Mouse (Mus musculus): ENCODE measurements around the gene Ube2j2. TPM values are rescaled to one million over a fixed set of nuclear protein-coding genes. Genes with fewer than 3 reads are reported as not detected.
A peak's percentile ranks its signal among the peaks of the same experiment; 100 is the strongest.

Gene Ube2j2
- total RNA-seq, 2 experiments from 2014 or later: 78.8 to 80.1 TPM

DNA sequence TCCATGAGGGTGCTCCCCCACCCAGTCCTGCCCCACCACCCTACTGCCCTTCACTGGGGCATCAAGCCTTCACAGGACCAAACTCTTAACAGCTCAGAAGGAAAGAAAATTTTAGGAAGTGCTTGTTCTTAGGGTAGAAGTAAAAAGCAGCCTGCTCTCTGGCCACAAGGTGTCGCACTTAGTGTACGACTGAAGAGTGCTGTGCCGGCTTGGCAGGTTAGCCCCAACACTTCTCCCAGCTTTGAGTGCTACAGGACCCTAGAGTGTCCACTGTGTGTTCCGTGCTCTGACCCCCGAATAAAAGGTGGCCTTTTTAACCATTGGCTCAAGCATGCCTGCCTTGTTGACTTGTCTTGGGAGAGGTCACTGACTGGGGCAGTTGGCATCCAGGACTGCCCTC, 15.6 kb downstream of the Ube2j2 start:
- DNase-seq (ENCODE audit: low spot score in 2 of 2): peak; percentile 42 to 58
- intact Hi-C loops (cut with DNase I): loop anchor here (5.0 kb wide), 1 partner anchor 33 kb away; the partner anchor contains the start of genes B3galt6 and Sdf4

DNA sequence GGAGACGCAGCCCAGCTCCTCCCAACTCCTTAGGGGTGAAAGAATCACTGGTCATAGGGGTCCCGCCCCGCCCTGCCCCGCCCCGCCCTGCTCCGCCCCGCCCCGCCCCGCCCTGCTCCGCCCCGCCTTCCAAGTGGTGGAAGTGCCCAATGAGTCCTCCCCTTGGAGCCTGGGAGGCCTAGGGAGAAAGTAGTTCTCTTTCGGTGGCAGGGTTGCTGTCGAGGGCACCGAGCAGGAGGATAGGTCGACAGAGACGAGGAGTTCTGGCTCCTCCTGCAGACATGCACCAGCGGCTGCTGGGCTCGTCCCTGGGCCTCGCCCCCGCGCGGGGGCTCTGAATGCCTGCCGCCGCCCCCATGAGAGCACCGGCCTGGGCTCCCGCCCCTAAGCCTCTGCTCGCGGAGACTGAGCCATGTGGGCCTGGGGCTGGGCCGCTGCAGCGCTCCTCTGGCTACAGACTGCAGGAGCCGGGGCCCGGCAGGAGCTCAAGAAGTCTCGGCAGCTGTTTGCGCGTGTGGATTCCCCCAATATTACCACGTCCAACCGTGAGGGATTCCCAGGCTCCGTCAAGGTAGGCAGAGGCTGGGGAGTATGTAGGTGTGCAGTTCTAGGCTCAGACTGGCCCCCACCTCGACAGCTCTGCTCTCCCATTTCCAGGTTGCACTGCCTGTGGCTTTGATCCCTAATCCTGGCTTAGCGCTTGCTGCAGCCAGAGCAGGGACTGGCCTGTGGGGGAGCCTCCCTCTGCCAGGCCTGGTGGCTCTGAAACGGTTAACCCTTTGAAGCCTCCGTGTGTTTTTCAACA, 18.7 kb downstream of the Ube2j2 start, which contains the start of gene C1qtnf12:
TSS of gene C1qtnf12 (plus strand) at position 152 of the 805 bp plus-strand sequence.
- intact Hi-C loops (cut with DNase I): loop anchor here (5.0 kb wide), 1 partner anchor 140 kb away; no protein-coding TSS in a partner anchor

DNA sequence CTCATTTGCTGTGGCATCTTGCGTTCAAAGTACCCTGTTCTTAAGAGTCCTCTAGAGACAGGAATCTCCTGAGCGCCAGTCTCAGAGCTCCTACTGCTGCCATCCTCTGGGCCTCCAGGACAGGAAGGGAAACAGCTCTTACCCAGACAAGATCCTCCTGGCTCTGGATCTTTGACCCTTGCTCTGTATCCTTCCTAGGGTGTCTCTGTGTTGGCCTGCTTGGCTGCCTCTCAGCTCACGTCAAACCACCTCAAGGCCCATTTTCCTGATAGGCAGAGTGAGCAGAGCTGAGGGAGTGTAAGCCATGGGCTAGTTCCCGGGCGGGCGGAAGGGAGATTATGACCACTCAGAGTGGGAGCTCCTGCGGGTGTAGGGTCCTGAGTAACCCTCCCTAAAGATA, 19.5 kb downstream of the Ube2j2 start:
- intact Hi-C loops (cut with DNase I): loop anchor here (5.0 kb wide), 1 partner anchor 139 kb away; no protein-coding TSS in a partner anchor

More for the DNA sequence above, 18.7 kb downstream of the Ube2j2 start, which contains the start of gene C1qtnf12:
- DNase-seq (ENCODE audit: low spot score in 2 of 2): peak; percentile 32 to 39

DNA sequence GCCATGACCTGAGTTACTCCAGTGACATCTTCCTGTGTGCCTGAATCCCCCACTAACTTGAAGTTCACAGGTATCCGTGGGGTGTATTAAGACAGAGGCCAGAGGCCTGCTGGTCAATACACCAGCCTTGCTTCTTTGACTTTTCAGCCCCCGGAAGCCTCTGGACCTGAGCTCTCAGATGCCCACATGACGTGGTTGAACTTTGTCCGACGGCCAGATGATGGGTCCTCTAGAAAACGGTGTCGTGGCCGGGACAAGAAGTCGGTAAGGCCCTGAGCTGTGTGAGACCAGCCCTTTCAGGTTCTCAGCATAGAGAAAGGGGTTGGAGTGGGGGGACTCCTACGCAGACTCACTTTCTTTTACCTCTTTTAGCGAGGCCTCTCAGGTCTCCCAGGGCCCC, 20.8 kb downstream of the Ube2j2 start:
- DNase-seq (ENCODE audit: low spot score in 2 of 2): no peak
- intact Hi-C loops (cut with DNase I): loop anchor here (5.0 kb wide), 1 partner anchor 138 kb away; no protein-coding TSS in a partner anchor

More for the DNA sequence above, 19.5 kb downstream of the Ube2j2 start:
- no peak for DNase-seq (ENCODE audit: low spot score in 2 of 2)

DNA sequence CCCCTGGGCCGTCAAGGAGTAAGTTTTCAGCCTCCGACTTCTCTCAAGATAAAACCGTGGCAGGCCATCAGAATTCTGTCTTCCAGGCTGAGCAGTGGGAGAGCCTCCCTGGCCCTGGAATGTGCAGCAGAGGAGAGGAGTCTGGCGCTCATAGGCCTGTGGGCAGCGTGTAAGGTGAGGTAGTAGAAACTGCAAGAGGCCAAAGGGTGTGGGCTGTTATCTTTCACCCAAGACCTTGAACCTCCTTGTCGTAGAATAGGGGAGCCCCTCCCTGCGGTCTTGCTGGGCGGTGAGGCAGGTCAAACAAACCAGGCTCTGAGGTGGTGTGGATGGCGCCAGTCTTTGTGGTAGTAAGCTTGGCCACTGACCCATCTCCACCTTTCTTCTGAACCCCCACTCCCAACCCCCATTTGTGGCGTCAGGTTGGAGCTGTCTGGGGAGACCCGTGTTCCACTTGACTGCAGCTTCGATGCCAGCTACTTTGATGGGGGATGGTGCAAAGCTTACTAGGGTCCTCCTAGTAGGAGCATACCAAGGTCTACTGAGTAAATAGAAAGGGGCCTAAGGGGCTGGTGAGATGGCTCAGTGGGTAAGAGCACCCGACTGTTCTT, 25.5 kb downstream of the Ube2j2 start:
- DNase-seq (ENCODE audit: low spot score in 2 of 2): no peak
- intact Hi-C loops (cut with DNase I): no loop called here

DNA sequence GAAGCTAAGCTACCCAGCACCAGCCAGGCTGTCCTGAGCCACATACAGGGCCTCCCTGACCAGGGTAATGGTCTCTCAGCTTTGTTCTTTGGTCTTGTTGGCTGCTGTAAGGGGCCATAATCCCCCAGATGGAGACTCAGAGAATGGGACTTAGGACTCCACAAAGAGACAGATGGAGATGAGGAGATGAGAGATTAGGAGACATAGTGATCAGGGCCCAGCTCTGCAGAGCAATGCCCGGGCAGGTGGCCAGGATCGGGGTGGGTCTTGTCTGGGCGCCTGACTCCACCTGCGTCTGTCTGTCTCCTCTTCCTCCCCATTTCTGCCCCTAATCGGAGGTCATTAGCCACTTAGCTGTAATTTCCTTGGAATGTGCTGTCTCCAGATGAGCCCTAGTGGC, 26.7 kb downstream of the Ube2j2 start:
- DNase-seq (ENCODE audit: low spot score in 2 of 2): no peak
- intact Hi-C loops (cut with DNase I): no loop called here

DNA sequence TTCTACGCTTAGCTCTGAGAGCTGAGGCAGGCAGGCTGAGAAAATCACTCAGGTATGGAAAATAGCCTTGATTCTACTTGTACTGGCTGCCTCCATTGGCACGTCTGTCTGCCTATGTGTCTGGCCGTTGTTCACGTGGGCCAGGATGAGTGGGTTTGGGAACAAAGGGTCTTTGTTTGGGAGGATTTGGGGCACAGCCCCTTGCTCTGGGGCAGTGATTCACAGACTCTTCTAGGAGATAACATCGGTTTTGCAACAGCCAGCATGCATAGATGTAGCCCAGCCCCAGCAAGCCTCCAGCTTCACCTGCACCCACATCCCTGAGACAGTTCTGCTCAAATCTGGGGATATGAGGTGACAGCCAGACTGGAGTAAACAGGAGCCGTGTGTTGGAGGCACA, 29.0 kb downstream of the Ube2j2 start:
- DNase-seq (ENCODE audit: low spot score in 2 of 2): no peak
- intact Hi-C loops (cut with DNase I): no loop called here

DNA sequence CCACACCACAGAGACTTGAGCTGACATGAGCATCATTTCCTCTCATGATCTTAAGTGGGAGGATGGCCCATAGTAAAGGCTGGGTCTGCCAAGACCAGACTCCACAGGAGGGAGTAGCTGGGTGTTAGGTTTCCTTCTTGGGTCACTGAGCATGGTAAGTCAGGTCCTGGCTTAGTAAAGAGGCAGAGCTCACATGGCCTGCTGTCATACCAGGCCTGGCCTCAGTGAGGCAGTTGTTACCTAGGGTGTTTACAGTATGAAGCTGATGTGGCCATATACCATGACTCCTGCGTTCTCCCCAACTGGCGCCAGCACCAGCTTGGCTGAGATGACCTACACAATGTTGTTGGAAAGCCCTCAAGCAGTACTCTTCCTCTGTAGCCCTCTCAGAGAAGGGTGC, 29.6 kb downstream of the Ube2j2 start:
- intact Hi-C loops (cut with DNase I): no loop called here

DNA sequence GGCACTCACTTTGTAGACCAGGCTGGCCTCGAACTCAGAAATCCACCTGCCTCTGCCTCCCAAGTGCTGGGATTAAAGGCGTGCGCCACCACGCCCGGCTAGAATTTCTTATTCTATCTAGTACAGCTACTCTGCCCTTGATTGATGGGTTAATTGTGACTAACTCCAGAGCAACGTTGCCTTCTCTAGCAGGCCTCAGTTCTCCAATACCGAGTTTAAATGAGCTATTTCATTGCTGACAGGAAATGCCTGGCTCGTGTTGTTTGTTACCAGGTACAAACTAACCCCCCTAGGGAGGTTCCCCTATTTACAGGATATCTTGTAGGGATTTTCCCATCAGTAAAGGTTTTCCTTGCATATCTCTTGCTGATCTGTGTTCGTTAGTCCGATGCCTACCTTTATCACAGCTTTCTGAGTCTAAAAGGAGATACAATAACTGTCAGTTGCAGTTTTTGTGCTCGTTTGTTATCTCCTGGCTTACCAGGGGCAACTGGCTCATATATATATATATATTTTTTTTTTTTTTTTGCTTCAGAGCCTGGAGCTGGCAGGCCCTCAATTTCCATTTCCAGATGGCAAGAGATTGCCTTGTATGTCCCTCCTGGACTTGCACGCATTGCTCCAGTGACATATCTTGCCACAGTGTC, 37.9 kb downstream of the Ube2j2 start:
- DNase-seq (ENCODE audit: low spot score in 2 of 2): no peak
- intact Hi-C loops (cut with DNase I): no loop called here

More for the DNA sequence above, 29.6 kb downstream of the Ube2j2 start:
- no peak for DNase-seq (ENCODE audit: low spot score in 2 of 2)

DNA sequence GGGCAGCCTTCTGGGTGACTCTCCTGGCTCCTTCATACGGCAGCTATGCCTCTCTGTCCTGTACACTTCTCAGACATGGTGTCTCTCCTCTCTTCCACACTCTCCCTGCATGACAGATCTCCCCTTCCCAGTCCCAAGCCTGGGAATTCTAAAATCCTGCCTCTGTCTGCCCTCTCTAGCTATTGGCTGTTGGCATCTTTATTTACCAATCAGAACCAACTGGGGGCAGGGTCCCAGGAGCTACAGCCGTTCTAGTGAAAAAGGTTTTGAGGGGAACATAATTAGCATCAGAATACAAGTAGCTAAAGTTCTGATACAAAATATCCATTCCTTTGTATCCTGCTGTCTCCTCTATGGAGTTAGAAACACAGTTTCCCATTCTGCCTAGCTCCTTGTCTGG, 40.2 kb downstream of the Ube2j2 start:
- intact Hi-C loops (cut with DNase I): no loop called here

DNA sequence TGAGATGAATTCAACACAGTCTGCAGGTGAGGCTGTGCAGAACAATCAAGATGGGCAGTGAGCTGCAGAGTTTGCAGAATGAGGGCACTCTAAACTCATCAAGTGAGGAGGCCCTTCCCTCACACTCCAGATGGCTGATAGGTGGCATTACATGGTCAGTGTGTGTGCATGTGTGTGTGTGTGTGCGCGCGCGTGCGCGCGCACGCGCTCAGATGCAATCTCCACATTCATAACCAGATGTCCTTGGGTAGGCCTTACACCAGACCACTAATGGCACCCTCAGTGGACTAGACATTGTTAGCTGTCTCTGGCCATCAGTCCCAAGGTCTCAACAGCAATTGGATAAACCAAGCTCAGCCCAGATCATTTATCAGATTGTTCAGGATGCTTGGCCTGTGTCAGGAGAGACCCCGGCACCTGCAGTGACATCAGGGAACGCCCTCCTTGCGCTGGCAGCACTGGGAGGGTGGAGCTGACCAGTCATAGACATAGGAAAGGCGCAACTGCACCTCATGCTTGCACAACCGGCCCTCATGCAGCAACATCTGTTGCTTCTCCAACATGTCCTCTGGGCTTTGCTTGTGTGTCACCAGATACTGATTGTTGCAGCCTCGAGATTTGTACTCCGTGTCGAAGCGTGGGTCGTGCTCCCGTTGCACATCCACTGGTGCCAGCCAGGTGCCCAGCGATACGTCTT, 47.7 kb downstream of the Ube2j2 start:
- intact Hi-C loops (cut with DNase I): loop anchor here (5.0 to 10.0 kb wide), 3 partner anchors 34 to 113 kb away; partner anchors contain the start of genes 9430015G10Rik and Ube2j2
- no peak for DNase-seq (ENCODE audit: low spot score in 2 of 2)

More for the DNA sequence above, 40.2 kb downstream of the Ube2j2 start:
- DNase-seq (ENCODE audit: low spot score in 2 of 2): no peak

DNA sequence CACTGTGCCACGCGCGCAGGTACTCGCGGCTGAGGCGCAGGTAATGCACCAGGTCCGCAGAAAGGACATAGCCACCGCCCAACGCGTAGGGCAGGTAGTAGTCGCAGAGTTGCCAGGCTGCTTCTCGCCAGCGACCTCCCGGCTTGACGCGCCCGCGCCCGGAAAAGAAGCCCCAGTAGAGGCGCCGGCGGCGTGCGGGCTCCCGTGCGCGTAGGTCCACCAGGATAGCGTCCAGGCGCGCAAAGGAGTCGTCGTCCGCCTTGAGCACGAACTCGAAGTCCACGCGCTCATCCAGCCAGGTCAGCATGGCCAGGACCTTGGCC, 48.2 kb downstream of the Ube2j2 start:
- intact Hi-C loops (cut with DNase I): loop anchor here (5.0 to 10.0 kb wide), 3 partner anchors 35 to 113 kb away; partner anchors contain the start of genes 9430015G10Rik and Ube2j2
- no peak for DNase-seq (ENCODE audit: low spot score in 2 of 2)

DNA sequence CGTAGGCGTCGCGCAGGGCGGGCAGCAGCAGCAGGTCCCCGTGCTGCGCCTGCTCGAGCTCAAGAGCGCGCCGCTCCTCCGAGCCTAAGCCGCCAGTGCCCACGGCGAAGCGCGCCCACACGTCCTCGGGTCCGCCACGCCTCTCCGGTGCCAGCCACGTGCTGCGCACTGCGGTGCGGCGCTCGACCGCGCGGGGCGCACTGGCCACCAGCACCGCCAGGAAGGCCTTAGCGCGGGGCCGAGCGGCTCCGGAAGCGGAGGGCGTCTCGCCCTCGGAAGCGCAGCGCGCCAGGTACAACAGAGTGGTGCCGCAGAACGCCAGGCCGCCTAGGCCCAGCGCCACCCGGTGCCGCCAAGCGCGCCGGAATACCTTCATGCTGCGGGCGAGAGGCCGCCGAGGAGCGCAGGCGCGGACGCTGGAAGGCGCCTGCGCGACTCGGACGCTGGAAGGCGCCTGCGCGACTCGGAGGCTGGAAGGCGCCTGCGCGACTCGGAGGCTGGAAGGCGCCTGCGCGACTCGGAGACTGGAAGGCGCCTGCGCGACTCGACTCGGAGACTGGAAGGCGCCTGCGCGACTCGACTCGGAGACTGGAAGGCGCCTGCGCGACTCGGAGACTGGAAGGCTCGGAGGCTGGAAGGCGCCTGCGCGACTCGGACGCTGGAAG, 48.7 kb downstream of the Ube2j2 start, which contains the start of the genes B3galt6 and Sdf4:
TSS of gene B3galt6 (minus strand) at position 409 of the 665 bp plus-strand sequence.
TSS of gene Sdf4 (plus strand) at position 632 of the 665 bp plus-strand sequence.
- peak; percentile 92 to 93 for DNase-seq (ENCODE audit: low spot score in 2 of 2)
- intact Hi-C loops (cut with DNase I): loop anchor here (5.0 to 10.0 kb wide), 3 partner anchors 35 to 112 kb away; partner anchors contain the start of genes 9430015G10Rik and Ube2j2

DNA sequence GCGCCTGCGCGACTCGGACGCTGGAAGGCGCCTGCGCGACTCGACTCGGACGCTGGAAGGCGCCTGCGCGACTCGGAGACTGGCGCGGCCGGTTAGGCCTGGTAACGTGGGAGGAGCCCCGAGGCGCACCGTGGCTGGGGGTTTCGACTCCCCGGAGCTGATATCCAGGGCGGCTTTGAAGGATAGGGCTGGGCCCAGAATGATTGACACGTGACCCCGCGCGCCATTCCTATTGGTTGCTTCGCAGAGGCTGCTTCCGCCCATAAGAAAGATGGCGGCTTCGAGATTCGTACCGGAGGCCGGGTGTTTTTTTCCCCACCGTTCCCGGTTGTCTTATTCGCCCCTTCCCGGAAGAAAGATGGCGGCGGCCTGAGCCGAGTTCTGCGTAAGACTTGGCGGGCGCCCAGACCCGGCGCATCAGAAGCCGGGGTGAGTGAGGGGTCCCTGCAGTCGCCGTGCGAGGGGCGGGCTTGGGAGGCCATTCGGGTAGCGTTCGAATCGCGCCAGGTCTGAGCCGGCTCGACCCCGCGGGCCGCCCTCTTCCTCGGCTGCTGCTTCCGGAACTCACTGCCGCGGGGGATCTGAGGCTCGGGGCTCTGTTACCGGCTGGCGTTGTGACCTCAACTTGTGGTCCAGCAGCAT, 49.4 kb downstream of the Ube2j2 start:
- DNase-seq (ENCODE audit: low spot score in 2 of 2): peak; percentile 97 to 99
- intact Hi-C loops (cut with DNase I): loop anchor here (5.0 to 10.0 kb wide), 3 partner anchors 36 to 112 kb away; partner anchors contain the start of genes 9430015G10Rik and Ube2j2

DNA sequence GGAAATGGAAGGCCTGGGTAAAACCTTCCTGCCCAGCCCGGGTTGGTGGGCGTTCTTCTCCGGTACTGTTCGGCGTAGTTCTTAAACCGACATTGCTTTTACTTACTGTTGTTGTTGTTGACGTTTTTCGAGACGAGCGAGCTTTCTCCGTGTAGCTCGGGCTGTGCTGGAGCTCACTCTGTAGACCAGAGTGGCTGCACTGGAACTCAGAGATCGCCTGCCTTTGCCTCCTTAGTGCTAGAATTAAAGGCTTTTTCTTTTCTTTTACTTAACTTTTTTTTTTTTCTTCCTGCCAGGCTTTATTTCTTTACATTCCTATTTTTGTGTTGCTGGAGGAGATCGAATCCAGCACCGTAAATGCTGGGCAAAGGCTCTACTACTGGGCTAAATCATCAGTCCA, 50.0 kb downstream of the Ube2j2 start:
- intact Hi-C loops (cut with DNase I): loop anchor here (5.0 to 10.0 kb wide), 3 partner anchors 36 to 111 kb away; partner anchors contain the start of genes 9430015G10Rik and Ube2j2
- DNase-seq (ENCODE audit: low spot score in 2 of 2): no peak

DNA sequence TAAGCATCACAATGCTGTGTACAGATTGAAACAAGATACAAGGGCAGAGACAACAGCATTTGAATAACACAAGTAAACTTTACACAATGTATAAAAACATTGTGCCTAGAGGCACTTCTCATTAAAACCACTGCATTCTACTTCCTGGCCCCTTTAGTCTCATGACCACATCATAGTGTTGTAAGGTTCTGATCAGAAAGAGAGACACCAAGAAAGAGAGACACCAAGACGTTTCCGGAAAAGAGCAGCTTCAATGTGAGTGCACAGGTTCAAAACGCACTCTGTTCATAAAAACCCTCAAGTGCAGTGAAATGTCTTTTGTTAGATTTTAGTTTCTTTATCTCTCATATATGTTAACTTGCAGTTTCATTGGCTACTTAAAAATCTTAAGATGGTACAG, 60.5 kb downstream of the Ube2j2 start:
- intact Hi-C loops (cut with DNase I): no loop called here
- no peak for DNase-seq (ENCODE audit: low spot score in 2 of 2)

DNA sequence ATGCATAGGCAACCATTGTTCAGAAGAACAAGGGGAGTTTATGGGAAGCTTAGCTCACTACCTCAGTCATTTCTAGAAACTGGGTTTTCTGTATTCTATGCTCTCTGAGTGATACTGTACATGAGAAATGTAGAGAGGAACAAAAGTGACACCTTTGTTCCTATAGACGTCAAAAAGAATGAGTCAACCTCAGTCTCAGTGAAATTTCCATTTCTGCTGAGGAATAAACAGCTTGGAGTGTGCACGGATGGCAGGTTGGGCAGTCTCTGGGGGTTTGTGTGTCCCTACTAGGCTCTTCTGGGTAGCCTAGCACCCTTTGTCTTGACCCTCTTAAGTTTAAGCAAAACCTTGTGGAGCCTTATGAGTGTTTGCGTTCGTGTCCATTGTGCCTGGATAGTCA, 64.7 kb downstream of the Ube2j2 start:
- intact Hi-C loops (cut with DNase I): no loop called here
- no peak for DNase-seq (ENCODE audit: low spot score in 2 of 2)

Data from left cerebral cortex, postnatal 36 days (tissue).